Mouse (Mus musculus): ENCODE data around the gene Rfx8. TPM values are rescaled to one million over a fixed set of nuclear protein-coding genes. Genes with fewer than 3 reads are reported as not detected.

The Rfx8 gene
- polyA plus RNA-seq, 1 experiment from 2014 or later: 0.13 TPM

- DNase-seq: no peak
- Histone ChIP-seq H3K27ac (replicated peaks; ENCODE audit: low read depth, low read length) (no peak overlapping the region), H3K9ac (replicated peaks; ENCODE audit: low read length) (no peak overlapping the region), H3K4me1 (ENCODE audit: control insufficient read depth, insufficient read depth, low read length) (peaks cover 4% of the 10 kb centered on the region; the same call in 1 of the 2 replicates), H3K9me3 (ENCODE audit: control insufficient read depth, low read length) (no peaks in the 10 kb centered on the region), H3K4me3 (replicated peaks; ENCODE audit: low read depth, low read length) (no peak overlapping the region), H3K4me2 (ENCODE audit: low read length) (no peak overlapping the region), H3K36me3 (ENCODE audit: control insufficient read depth, insufficient read depth, low read length) (no peaks in the 10 kb centered on the region), H3K27me3 (ENCODE audit: control insufficient read depth, insufficient read depth, low read length) (no peaks in the 10 kb centered on the region)
- 87% methylated on average over 4 of the region's 4 CpGs for WGBS
- no peak for ATAC-seq (ENCODE audit: low FRiP score, low TSS enrichment)
Measured at GRCm38 (mm10) chr1:39653028-39653427, 67.8 kb downstream of the Rfx8 start.

GRCm38 (mm10) chr1:39651241-39651548 is 69.6 kb downstream of the Rfx8 start, which contains the start of gene Creg2:
TSS of gene Creg2 (minus strand) at chr1:39651474.
- Histone ChIP-seq H3K27me3 (ENCODE audit: control insufficient read depth, insufficient read depth, low read length) (no peaks in the 10 kb centered on the region), H3K4me2 (ENCODE audit: low read length) (peak within 1 kb of the TSS; percentile 98), H3K9ac (replicated peaks; ENCODE audit: low read length) (peak within 1 kb of the TSS; percentile 72), H3K36me3 (ENCODE audit: control insufficient read depth, insufficient read depth, low read length) (no peaks in the 10 kb centered on the region), H3K4me1 (ENCODE audit: control insufficient read depth, insufficient read depth, low read length) (peaks cover 7% of the 10 kb centered on the region; the same call in 1 of the 2 replicates), H3K9me3 (ENCODE audit: control insufficient read depth, low read length) (no peaks in the 10 kb centered on the region), H3K27ac (replicated peaks; ENCODE audit: low read depth, low read length) (peak within 1 kb of the TSS; percentile 76), H3K4me3 (replicated peaks; ENCODE audit: low read depth, low read length) (peak within 1 kb of the TSS; percentile 62)
- 37% methylated on average over 9 of the region's 9 CpGs for WGBS
- ATAC-seq (ENCODE audit: low FRiP score, low TSS enrichment): no peak; the same call in 1 of the 2 replicates
- DNase-seq: no peak

- H3K4me1 ChIP-seq (ENCODE audit: control insufficient read depth, insufficient read depth, low read length): peaks cover 10% of the 10 kb centered on the region; the same call in 1 of the 2 replicates
- 1% methylated on average over 73 of the region's 73 CpGs for WGBS
- ATAC-seq (ENCODE audit: low FRiP score, low TSS enrichment) (peak; percentile 77), DNase-seq (peak; percentile 87)
- no peaks in the 10 kb centered on the region for H3K9me3 ChIP-seq (ENCODE audit: control insufficient read depth, low read length)
- peak overlapping the region; percentile 72 for H3K9ac ChIP-seq (replicated peaks; ENCODE audit: low read length)
- H3K27ac ChIP-seq (replicated peaks; ENCODE audit: low read depth, low read length): peak overlapping the region; percentile 76
- peak overlapping the region; percentile 98 for H3K4me2 ChIP-seq (ENCODE audit: low read length)
- H3K36me3 ChIP-seq (ENCODE audit: control insufficient read depth, insufficient read depth, low read length): no peaks in the 10 kb centered on the region
- H3K4me3 ChIP-seq (replicated peaks; ENCODE audit: low read depth, low read length): peak overlapping the region; percentile 62
- H3K27me3 ChIP-seq (ENCODE audit: control insufficient read depth, insufficient read depth, low read length): no peaks in the 10 kb centered on the region
Measured at GRCm38 (mm10) chr1:39650435-39651240, 70.2 kb downstream of the Rfx8 start.

- H3K4me2 ChIP-seq (ENCODE audit: low read length): peak overlapping the region; percentile 98
- no peaks in the 10 kb centered on the region for H3K27me3 ChIP-seq (ENCODE audit: control insufficient read depth, insufficient read depth, low read length)
- peak overlapping the region; percentile 76 for H3K27ac ChIP-seq (replicated peaks; ENCODE audit: low read depth, low read length)
- peaks cover 10% of the 10 kb centered on the region; the same call in 1 of the 2 replicates for H3K4me1 ChIP-seq (ENCODE audit: control insufficient read depth, insufficient read depth, low read length)
- H3K9me3 ChIP-seq (ENCODE audit: control insufficient read depth, low read length): no peaks in the 10 kb centered on the region
- peak overlapping the region; percentile 62 for H3K4me3 ChIP-seq (replicated peaks; ENCODE audit: low read depth, low read length)
- peak overlapping the region; percentile 72 for H3K9ac ChIP-seq (replicated peaks; ENCODE audit: low read length)
- no peaks in the 10 kb centered on the region for H3K36me3 ChIP-seq (ENCODE audit: control insufficient read depth, insufficient read depth, low read length)
- WGBS: 16% methylated on average over 17 of the region's 17 CpGs
- ATAC-seq (ENCODE audit: low FRiP score, low TSS enrichment) (peak; percentile 36; the same call in 1 of the 2 replicates), DNase-seq (peak; percentile 53)
Measured at GRCm38 (mm10) chr1:39649691-39650434, 70.9 kb downstream of the Rfx8 start.

- ATAC-seq (ENCODE audit: low FRiP score, low TSS enrichment) (no peak), DNase-seq (no peak)
- Histone ChIP-seq H3K36me3 (ENCODE audit: control insufficient read depth, insufficient read depth, low read length) (no peaks in the 10 kb centered on the region), H3K4me1 (ENCODE audit: control insufficient read depth, insufficient read depth, low read length) (peaks cover 10% of the 10 kb centered on the region; the same call in 1 of the 2 replicates), H3K9me3 (ENCODE audit: control insufficient read depth, low read length) (no peaks in the 10 kb centered on the region), H3K27ac (replicated peaks; ENCODE audit: low read depth, low read length) (no peak overlapping the region), H3K4me2 (ENCODE audit: low read length) (no peak overlapping the region), H3K4me3 (replicated peaks; ENCODE audit: low read depth, low read length) (no peak overlapping the region), H3K27me3 (ENCODE audit: control insufficient read depth, insufficient read depth, low read length) (no peaks in the 10 kb centered on the region), H3K9ac (replicated peaks; ENCODE audit: low read length) (no peak overlapping the region)
- WGBS: 89% methylated on average over 7 of the region's 7 CpGs
Measured at GRCm38 (mm10) chr1:39648584-39648983, 72.2 kb downstream of the Rfx8 start.

GRCm38 (mm10) chr1:39645905-39646759 is 74.7 kb downstream of the Rfx8 start:
- Histone ChIP-seq H3K9me3 (ENCODE audit: control insufficient read depth, low read length) (no peaks in the 10 kb centered on the region), H3K36me3 (ENCODE audit: control insufficient read depth, insufficient read depth, low read length) (no peaks in the 10 kb centered on the region), H3K4me2 (ENCODE audit: low read length) (no peak overlapping the region), H3K4me3 (replicated peaks; ENCODE audit: low read depth, low read length) (no peak overlapping the region), H3K4me1 (ENCODE audit: control insufficient read depth, insufficient read depth, low read length) (peaks cover 9% of the 10 kb centered on the region; the same call in 1 of the 2 replicates), H3K9ac (replicated peaks; ENCODE audit: low read length) (no peak overlapping the region), H3K27ac (replicated peaks; ENCODE audit: low read depth, low read length) (peak overlapping the region; percentile 61), H3K27me3 (ENCODE audit: control insufficient read depth, insufficient read depth, low read length) (no peaks in the 10 kb centered on the region)
- peak; percentile 64 for DNase-seq
- WGBS: 34% methylated on average over 8 of the region's 8 CpGs
- no peak for ATAC-seq (ENCODE audit: low FRiP score, low TSS enrichment)

- Histone ChIP-seq H3K9ac (replicated peaks; ENCODE audit: low read length) (no peak overlapping the region), H3K36me3 (ENCODE audit: control insufficient read depth, insufficient read depth, low read length) (no peaks in the 10 kb centered on the region), H3K4me2 (ENCODE audit: low read length) (no peak overlapping the region), H3K27me3 (ENCODE audit: control insufficient read depth, insufficient read depth, low read length) (no peaks in the 10 kb centered on the region), H3K27ac (replicated peaks; ENCODE audit: low read depth, low read length) (no peak overlapping the region), H3K4me3 (replicated peaks; ENCODE audit: low read depth, low read length) (no peak overlapping the region), H3K4me1 (ENCODE audit: control insufficient read depth, insufficient read depth, low read length) (peaks cover 6% of the 10 kb centered on the region; the same call in 1 of the 2 replicates), H3K9me3 (ENCODE audit: control insufficient read depth, low read length) (no peaks in the 10 kb centered on the region)
- WGBS: 74% methylated on average over 1 of the region's 1 CpGs
- no peak for DNase-seq
- no peak for ATAC-seq (ENCODE audit: low FRiP score, low TSS enrichment)
Measured at GRCm38 (mm10) chr1:39644333-39644732, 76.5 kb downstream of the Rfx8 start.

GRCm38 (mm10) chr1:39641667-39642066 is 79.1 kb downstream of the Rfx8 start:
- no peak for DNase-seq
- no peak for ATAC-seq (ENCODE audit: low FRiP score, low TSS enrichment)
- no peak overlapping the region for H3K27ac ChIP-seq (replicated peaks; ENCODE audit: low read depth, low read length)
- no peak overlapping the region for H3K9ac ChIP-seq (replicated peaks; ENCODE audit: low read length)
- no peak overlapping the region for H3K4me3 ChIP-seq (replicated peaks; ENCODE audit: low read depth, low read length)
- 87% methylated on average over 7 of the region's 7 CpGs for WGBS
- H3K36me3 ChIP-seq (ENCODE audit: control insufficient read depth, insufficient read depth, low read length): no peaks in the 10 kb centered on the region
- no peak overlapping the region for H3K4me2 ChIP-seq (ENCODE audit: low read length)
- 0 out of 2 replicates have a peak, but pooled peaks cover 7% of the 10 kb centered on the region for H3K4me1 ChIP-seq (ENCODE audit: control insufficient read depth, insufficient read depth, low read length)
- no peaks in the 10 kb centered on the region for H3K9me3 ChIP-seq (ENCODE audit: control insufficient read depth, low read length)
- no peaks in the 10 kb centered on the region for H3K27me3 ChIP-seq (ENCODE audit: control insufficient read depth, insufficient read depth, low read length)

Measured in midbrain, embryonic 14.5 days (tissue).